Mouse (Mus musculus) CH12.LX (cell line): Measurements from ENCODE around the gene 9330182L06Rik. TPM values are rescaled to one million over a fixed set of nuclear protein-coding genes. Genes with fewer than 3 reads are reported as not detected.

Experiments
- DNase-seq: peaks from one replicate; pipeline ENCODE4 v3.0.0-alpha.2; 2013; ENCODE audit errors: extremely low read depth
- H3K27ac ChIP-seq: 2 replicates; pipeline ENCODE4 v1.5.1; 2012; ENCODE audit warnings: low read depth, mild to moderate bottlenecking, control low read depth, moderate library complexity; ENCODE audit not compliant: insufficient read depth
- H3K27me3 ChIP-seq: replicated peaks from 2 replicates; pipeline ENCODE3; 2012; ENCODE audit warnings: inconsistent platforms
- H3K36me3 ChIP-seq, 2 experiments: replicated peaks in 1 of 2; 2 replicates each; pipeline versions ENCODE3 to v1.6.1; 2012; ENCODE audit warnings: inconsistent platforms in 1 of 2, low read length in 1 of 2, mild to moderate bottlenecking in 1 of 2, mixed read lengths in 1 of 2, moderate library complexity in 1 of 2; ENCODE audit not compliant: control insufficient read depth in 1 of 2, insufficient read depth in 1 of 2
- H3K4me1 ChIP-seq, 2 experiments: 2 replicates each; pipeline ENCODE4 v1.6.1; 2012; ENCODE audit warnings: inconsistent platforms in 1 of 2, moderate library complexity in 1 of 2; ENCODE audit not compliant: insufficient read depth in 2 of 2, control insufficient read depth in 1 of 2
- H3K4me2 ChIP-seq: 2 replicates; pipeline ENCODE4 v1.6.1; 2012; ENCODE audit warnings: low read depth, mild to moderate bottlenecking, control low read depth; ENCODE audit not compliant: poor library complexity, insufficient read depth, severe bottlenecking
- H3K4me3 ChIP-seq, 3 experiments: fragments of 150-350 bp in 1 of 3; sonication (generic) in 1 of 3; replicated peaks in 1 of 3; 2 replicates each; pipeline versions ENCODE3 to v1.5.1; 2011 to 2012; ENCODE audit warnings: low read depth in 2 of 3, low read length in 2 of 3, mild to moderate bottlenecking in 2 of 3, moderate library complexity in 2 of 3, control low read depth in 1 of 3, improper control_type of control experiment in 1 of 3, inconsistent platforms in 1 of 3, mixed read lengths in 1 of 3; ENCODE audit not compliant: poor library complexity in 1 of 3
- H3K79me2 ChIP-seq: replicated peaks from 2 replicates; pipeline ENCODE4 v1.6.1; 2012; ENCODE audit warnings: mild to moderate bottlenecking, moderate library complexity; ENCODE audit not compliant: control insufficient read depth, poor library complexity, insufficient read depth, severe bottlenecking; ENCODE audit errors: extremely low read depth
- H3K9ac ChIP-seq: 2 replicates; pipeline ENCODE4 v1.6.1; 2012; ENCODE audit warnings: low read depth, mild to moderate bottlenecking, control low read depth, moderate library complexity; ENCODE audit not compliant: insufficient read depth
- H3K9me3 ChIP-seq: replicated peaks from 2 replicates; pipeline ENCODE3; 2012; ENCODE audit warnings: low read length, inconsistent platforms, mixed read lengths
- BHLHE40 ChIP-seq: IDR thresholded peaks from 2 replicates; pipeline ENCODE4 v1.6.1; 2011; ENCODE audit warnings: mild to moderate bottlenecking, low read depth, low read length, improper control_type of control experiment
- CHD1 ChIP-seq: IDR thresholded peaks from 2 replicates; pipeline ENCODE4 v1.6.1; 2012; ENCODE audit warnings: low read depth, low read length, improper control_type of control experiment, inconsistent platforms
- ELF1 ChIP-seq: IDR thresholded peaks from 2 replicates; pipeline ENCODE4 v1.6.1; 2014; ENCODE audit warnings: low read depth, mild to moderate bottlenecking, inconsistent platforms, low read length, improper control_type of control experiment
- EP300 ChIP-seq: IDR thresholded peaks from 2 replicates; pipeline ENCODE4 v1.6.1; 2011; ENCODE audit warnings: low read length, improper control_type of control experiment
- HCFC1 ChIP-seq: IDR thresholded peaks from 2 replicates; pipeline ENCODE4 v1.6.1; 2012; ENCODE audit warnings: low read depth, mild to moderate bottlenecking, inconsistent platforms, low read length, improper control_type of control experiment
- JUND ChIP-seq: conservative IDR thresholded peaks from 2 replicates; pipeline ENCODE4 v1.6.1; 2011; ENCODE audit warnings: low read depth, low read length, improper control_type of control experiment
- KAT2A ChIP-seq: IDR thresholded peaks from 2 replicates; pipeline ENCODE4 v1.6.1; 2012; ENCODE audit warnings: low read length, improper control_type of control experiment, inconsistent platforms; ENCODE audit not compliant: insufficient replicate concordance
- MAFK ChIP-seq: IDR thresholded peaks from 2 replicates; pipeline ENCODE4 v1.6.1; 2011; ENCODE audit warnings: low read length, improper control_type of control experiment; ENCODE audit not compliant: insufficient replicate concordance
- MAZ ChIP-seq: IDR thresholded peaks from 2 replicates; pipeline ENCODE4 v1.6.1; 2012; ENCODE audit warnings: low read depth, mild to moderate bottlenecking, inconsistent platforms, low read length, improper control_type of control experiment, moderate library complexity
- MXI1 ChIP-seq: IDR thresholded peaks from 2 replicates; pipeline ENCODE4 v1.6.1; 2011; ENCODE audit warnings: mild to moderate bottlenecking, low read depth, low read length, improper control_type of control experiment
- NELFE ChIP-seq: IDR thresholded peaks from 2 replicates; pipeline ENCODE4 v1.6.1; 2011; ENCODE audit warnings: low read depth, low read length, improper control_type of control experiment
- PAX5 ChIP-seq: IDR thresholded peaks from 2 replicates; pipeline ENCODE4 v1.6.1; 2012; ENCODE audit warnings: low read length, inconsistent platforms, mixed read lengths
- POLR2A ChIP-seq: IDR thresholded peaks from 2 replicates; pipeline ENCODE4 v1.6.1; 2011; ENCODE audit warnings: low read depth, mild to moderate bottlenecking, improper control_type of control experiment, low read length
- RAD21 ChIP-seq: IDR thresholded peaks from 2 replicates; pipeline ENCODE4 v1.6.1; 2011; ENCODE audit warnings: low read depth, mild to moderate bottlenecking, low read length, improper control_type of control experiment, moderate library complexity
- RCOR1 ChIP-seq: conservative IDR thresholded peaks from 2 replicates; pipeline ENCODE4 v1.6.1; 2012; ENCODE audit warnings: low read depth, mild to moderate bottlenecking, inconsistent platforms, low read length, improper control_type of control experiment
- SIN3A ChIP-seq: IDR thresholded peaks from 2 replicates; pipeline ENCODE4 v1.6.1; 2012; ENCODE audit warnings: low read length, improper control_type of control experiment, inconsistent platforms
- SMC3 ChIP-seq: IDR thresholded peaks from 2 replicates; pipeline ENCODE4 v1.6.1; 2011; ENCODE audit warnings: low read depth, low read length, improper control_type of control experiment
- USF1 ChIP-seq: IDR thresholded peaks from 2 replicates; pipeline ENCODE4 v1.6.1; 2014; ENCODE audit warnings: low read depth, mild to moderate bottlenecking, inconsistent platforms, low read length, improper control_type of control experiment
- USF2 ChIP-seq: conservative IDR thresholded peaks from 2 replicates; pipeline ENCODE4 v1.6.1; 2011; ENCODE audit warnings: low read depth, low read length, improper control_type of control experiment
- ZC3H11A ChIP-seq: IDR thresholded peaks from 2 replicates; pipeline ENCODE4 v1.6.1; 2012; ENCODE audit warnings: low read depth, mild to moderate bottlenecking, inconsistent platforms, low read length, improper control_type of control experiment
- ZKSCAN1 ChIP-seq: IDR thresholded peaks from 2 replicates; pipeline ENCODE4 v1.6.1; 2012; ENCODE audit warnings: low read depth, inconsistent platforms, low read length, improper control_type of control experiment, borderline replicate concordance
- ZMIZ1 ChIP-seq: IDR thresholded peaks from 2 replicates; pipeline ENCODE4 v1.6.1; 2012; ENCODE audit warnings: low read depth, mild to moderate bottlenecking, inconsistent platforms, low read length, improper control_type of control experiment
- ZNF384 ChIP-seq: IDR thresholded peaks from 2 replicates; pipeline ENCODE4 v1.6.1; 2012; ENCODE audit warnings: low read depth, low read length, improper control_type of control experiment, inconsistent platforms
- dilution Hi-C: fragments of 300-500 bp; cut with MboI; formaldehyde crosslinking; loops from 2 replicates; pipeline ENCODE4 v1.14.3; 2020; ENCODE audit warnings: low sequenced_read_pairs; ENCODE audit not compliant: extremely low pct_unique_long_range_greater_than_20kb, extremely low pct_ligation_motif_present
- in situ Hi-C: fragments of 300-500 bp; cut with MboI; formaldehyde crosslinking; loops from 3 replicates; pipeline ENCODE4 v1.14.3; 2019; ENCODE audit warnings: low sequenced_read_pairs, low pct_ligation_motif_present, low pct_unique_long_range_greater_than_20kb, mixed read lengths
- polyA plus RNA-seq: library from polyadenylated mRNA; unstranded; fragments of >175 nt; gene quantifications from 2 replicates; pipeline ENCODE4 v1.2.1, GENCODE M21; 2012; ENCODE audit warnings: low read depth; ENCODE audit not compliant: insufficient read length
- total RNA-seq, 2 experiments: library from RNA; depleted of rRNA; stranded (reverse); fragments of 300-350 nt in 1 of 2; fragments of >200 nt in 1 of 2; gene quantifications; 2 replicates each; pipeline ENCODE4 v1.2.3; 2012 to 2014

Gene 9330182L06Rik
- total and polyA plus RNA-seq, 3 experiments: not detected

GRCm38 (mm10) chr5:9338756-9339510 lies 73.0 kb downstream of the 9330182L06Rik start:
- TF ChIP-seq SIN3A: no peak
- TF ChIP-seq NELFE: no peak
- no peak for TF ChIP-seq MXI1
- no peak for TF ChIP-seq USF1
- no peak for TF ChIP-seq JUND
- TF ChIP-seq BHLHE40: no peak
- no peak for TF ChIP-seq CHD1
- no peak for TF ChIP-seq MAZ
- no peak for TF ChIP-seq USF2
- TF ChIP-seq KAT2A: no peak
- no peak for DNase-seq
- no peaks in the 10 kb centered on the region for H3K9me3 ChIP-seq
- H3K4me2 ChIP-seq: no peak overlapping the region
- H3K4me1 ChIP-seq: no peaks in the 10 kb centered on the region
- H3K9ac ChIP-seq: no peak overlapping the region
- H3K27ac ChIP-seq: no peak overlapping the region
- H3K36me3 ChIP-seq: no peaks in the 10 kb centered on the region
- in situ Hi-C loops: no loop called here
- H3K4me3 ChIP-seq: no peak overlapping the region
- dilution Hi-C loops: no loop called here
- H3K27me3 ChIP-seq: no peaks in the 10 kb centered on the region
- no peaks in the 10 kb centered on the region for H3K79me2 ChIP-seq

- no peak overlapping the region for H3K4me2 ChIP-seq
- no peaks in the 10 kb centered on the region for H3K9me3 ChIP-seq
- no peaks in the 10 kb centered on the region for H3K4me1 ChIP-seq
- no peaks in the 10 kb centered on the region for H3K27me3 ChIP-seq
- H3K4me3 ChIP-seq: no peak overlapping the region
- H3K27ac ChIP-seq: no peak overlapping the region
- no peak overlapping the region for H3K9ac ChIP-seq
- no peak for DNase-seq
- no peaks in the 10 kb centered on the region for H3K36me3 ChIP-seq
- no peaks in the 10 kb centered on the region for H3K79me2 ChIP-seq
- dilution Hi-C loops (no loop called here), in situ Hi-C loops (no loop called here)
- no peak for TF ChIP-seq ZC3H11A
Observed at GRCm38 (mm10) chr5:9339511-9340173, 73.7 kb downstream of the 9330182L06Rik start.

- Histone ChIP-seq H3K9ac (no peak overlapping the region), H3K4me3 (no peak overlapping the region), H3K4me1 (peaks cover 0 to 12% of the 10 kb centered on the region in 2 experiments; a peak in 2 of 4 replicates), H3K4me2 (no peak overlapping the region), H3K79me2 (no peaks in the 10 kb centered on the region), H3K36me3 (no peaks in the 10 kb centered on the region), H3K9me3 (no peaks in the 10 kb centered on the region), H3K27me3 (no peaks in the 10 kb centered on the region), H3K27ac (no peak overlapping the region)
- in situ Hi-C loops: no loop called here
- no peak for DNase-seq
- dilution Hi-C loops: no loop called here
- TF ChIP-seq ZMIZ1 (no peak), HCFC1 (no peak), RAD21 (no peak), SIN3A (no peak), ZNF384 (no peak), NELFE (no peak), MAFK (no peak), POLR2A (no peak), SMC3 (no peak), PAX5 (no peak), MAZ (no peak), MXI1 (no peak), USF2 (no peak), ELF1 (no peak), RCOR1 (no peak), ZKSCAN1 (no peak), EP300 (no peak)
Observed at GRCm38 (mm10) chr5:9344581-9344980, 78.7 kb downstream of the 9330182L06Rik start.
